Mouse (Mus musculus): ENCODE measurements around the gene Gramd1b.

Gramd1b gene

DNA sequence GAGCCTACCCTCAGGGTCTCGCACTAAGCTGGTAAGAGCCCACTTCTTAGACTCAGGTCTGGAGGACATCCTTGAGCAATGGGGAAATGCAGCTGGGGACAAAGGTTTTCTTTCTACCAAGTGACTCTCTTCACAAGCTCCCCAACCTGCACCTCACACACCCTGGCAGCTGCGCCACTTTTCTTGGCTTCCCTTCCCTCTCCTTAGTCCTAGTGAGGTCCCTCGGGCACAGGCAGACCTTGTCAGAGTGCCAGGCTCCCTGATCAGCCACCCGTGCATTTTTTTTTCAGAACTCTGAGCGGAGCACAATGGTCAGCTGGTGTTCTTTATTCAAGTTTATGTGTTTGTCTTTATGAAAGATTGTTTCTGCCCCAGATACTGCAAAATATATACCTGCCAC, 194.5 kb downstream of the Gramd1b start:
- DNase-seq (ENCODE audit: low read depth, low spot score) = no peak

DNA sequence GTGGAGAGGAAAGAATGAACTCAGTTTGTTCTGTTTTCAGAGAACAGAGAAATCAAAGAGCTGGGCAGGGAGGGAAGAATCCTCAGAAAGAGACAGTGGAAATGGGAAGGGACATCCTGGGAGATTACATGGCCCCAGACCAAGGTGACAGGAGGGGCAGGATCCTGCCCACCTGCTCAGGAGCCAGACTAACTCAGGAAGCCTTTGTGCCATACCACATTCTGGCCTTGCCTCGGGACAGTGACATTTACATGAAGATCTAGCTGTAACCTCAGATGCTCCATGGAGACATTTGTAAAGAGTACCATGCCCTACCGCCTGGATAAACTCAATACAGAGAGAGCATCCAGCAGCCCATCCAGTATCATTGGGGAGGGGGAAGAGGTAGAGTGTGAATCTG, 196.6 kb downstream of the Gramd1b start:
- DNase-seq (ENCODE audit: low read depth, low spot score) = no peak

DNA sequence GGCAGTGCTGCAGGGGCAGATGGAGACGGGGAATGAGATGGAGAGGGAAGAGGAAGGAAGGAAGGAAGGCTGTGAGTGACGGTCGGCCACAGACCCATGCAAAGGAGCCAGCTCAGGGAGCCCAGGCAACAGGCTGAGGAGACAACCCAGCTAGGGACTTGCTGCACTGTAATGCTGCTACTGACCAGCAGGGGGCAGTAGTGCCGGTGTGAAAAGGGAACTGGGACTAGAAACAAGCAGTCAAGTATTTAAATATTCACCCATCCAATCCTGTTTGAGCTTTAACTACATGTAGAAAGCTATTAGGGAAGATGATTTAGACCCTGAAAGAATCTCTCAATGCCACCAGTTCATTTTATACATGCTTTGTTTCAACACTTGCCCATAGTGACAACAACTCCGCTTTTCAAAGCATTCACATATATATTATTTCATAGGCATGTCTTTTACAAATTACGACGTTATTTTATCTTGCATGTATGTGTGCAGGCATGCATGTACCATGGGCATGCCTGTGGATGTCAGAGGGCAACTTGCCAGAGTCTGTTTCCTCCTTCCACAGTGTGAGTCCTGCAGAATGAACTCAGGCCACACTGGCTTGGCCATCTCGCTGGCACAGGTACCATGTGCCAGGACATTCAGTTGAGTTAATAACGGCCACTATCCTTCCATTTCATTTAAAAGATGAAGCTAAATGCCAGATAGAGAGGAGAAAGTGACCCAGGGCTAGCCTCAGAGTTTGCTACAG, 197.4 kb downstream of the Gramd1b start:
- peak; percentile 84 for DNase-seq (ENCODE audit: low read depth, low spot score)

DNA sequence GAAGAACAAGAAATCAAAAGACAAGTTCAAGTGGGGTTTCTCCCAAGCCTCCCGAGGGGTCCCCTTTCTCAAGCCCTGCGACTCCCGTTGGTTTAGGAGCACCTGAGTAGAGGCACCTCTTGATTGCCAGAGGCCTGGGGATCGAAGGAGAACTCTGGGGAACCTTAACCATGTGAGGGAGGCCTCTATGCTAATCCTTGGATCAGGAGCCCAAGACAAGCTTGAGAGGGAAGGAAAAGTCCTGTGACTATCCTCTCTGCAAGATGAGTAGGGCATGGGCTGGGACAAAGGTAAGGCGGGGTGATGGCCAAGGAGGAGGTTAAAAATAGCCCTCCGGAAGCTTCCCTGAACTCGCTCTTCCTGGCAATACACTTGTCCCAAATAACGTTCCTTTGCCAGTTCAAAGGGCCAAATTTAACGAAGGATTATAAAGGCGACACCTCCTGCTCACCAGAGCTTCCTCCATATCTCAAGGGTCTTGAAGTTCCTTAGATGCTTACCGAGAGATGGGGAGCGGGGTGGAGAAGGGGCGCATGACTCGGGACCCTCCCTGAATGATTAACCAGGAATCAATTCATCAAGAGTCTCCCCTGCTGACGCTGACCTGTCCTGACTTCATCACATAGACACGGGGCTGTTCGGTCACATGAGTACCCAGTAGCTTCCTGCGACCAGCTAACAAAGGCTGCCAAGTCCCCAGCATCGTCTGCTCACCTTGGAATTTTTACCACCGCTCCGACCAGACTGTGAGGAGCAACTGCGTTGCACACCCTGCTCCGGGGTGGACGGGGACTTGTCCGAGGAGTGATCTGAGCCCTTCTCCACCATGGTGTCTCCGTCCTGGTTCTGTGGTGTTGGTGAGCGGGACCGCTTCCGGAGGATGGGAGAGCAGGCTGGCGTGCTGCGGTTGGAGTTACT, 198.2 kb downstream of the Gramd1b start:
- DNase-seq (ENCODE audit: low read depth, low spot score) = no peak

DNA sequence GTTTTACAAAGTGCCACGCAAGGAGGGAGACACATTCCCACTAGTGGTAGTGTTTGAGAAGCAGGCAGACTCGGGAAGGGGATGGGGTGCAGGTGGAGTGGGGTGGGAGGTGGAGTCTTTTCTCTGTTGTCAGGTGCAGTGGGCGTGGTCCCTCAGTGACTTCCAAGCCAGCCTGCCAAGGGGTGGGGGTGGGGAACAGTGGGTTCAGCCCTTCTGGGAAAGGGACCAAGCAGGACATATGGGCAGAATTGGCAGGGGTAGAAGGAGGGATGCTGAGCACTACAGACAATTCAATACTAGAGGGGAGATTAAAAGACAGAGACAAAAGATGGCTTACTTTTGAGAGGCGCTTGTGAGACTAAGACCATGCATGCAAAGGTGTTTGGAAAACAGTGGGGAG, 198.9 kb downstream of the Gramd1b start:
- no peak for DNase-seq (ENCODE audit: low read depth, low spot score)

DNA sequence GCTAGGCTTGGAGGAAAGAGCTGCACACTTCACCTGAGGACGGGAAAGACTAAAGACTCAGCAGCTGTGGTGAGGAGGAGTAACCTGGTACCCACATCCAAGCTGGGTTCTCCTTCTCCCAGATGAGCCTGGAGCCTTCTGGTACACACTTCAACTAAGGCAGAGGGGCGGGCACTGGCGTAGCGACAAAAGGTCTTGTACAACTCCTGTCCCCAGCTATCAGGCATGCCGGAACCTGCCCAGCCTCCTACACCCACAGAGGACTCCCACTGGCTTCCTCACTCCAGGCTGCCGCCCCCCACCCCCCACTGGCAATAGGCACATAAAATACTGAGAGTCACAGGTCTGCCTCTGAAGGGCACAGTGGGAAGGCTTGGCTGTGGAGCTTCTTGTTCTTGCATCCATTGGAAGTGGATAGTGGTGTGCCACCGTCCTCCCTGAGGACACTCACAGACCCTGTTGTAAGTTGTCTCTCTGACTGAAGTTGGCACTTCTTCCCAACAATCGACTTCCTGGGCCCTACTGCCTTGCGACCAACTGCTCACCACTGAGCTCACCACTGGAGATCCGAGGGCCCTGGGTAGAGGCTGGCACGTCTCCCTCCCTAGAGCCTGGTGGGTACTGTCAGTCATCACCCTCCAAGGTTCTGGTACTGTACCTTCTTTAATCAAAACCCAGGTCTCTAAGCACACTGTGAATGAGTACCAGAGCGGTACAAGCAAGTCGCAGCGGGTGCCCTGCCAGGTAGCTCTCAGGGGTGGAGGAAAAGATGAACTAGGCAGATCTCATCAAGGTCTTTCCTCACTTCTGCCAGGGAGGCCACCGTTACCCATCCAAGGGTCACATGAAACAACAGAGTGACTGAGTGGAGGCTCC, 199.5 kb downstream of the Gramd1b start:
- no peak for DNase-seq (ENCODE audit: low read depth, low spot score)

DNA sequence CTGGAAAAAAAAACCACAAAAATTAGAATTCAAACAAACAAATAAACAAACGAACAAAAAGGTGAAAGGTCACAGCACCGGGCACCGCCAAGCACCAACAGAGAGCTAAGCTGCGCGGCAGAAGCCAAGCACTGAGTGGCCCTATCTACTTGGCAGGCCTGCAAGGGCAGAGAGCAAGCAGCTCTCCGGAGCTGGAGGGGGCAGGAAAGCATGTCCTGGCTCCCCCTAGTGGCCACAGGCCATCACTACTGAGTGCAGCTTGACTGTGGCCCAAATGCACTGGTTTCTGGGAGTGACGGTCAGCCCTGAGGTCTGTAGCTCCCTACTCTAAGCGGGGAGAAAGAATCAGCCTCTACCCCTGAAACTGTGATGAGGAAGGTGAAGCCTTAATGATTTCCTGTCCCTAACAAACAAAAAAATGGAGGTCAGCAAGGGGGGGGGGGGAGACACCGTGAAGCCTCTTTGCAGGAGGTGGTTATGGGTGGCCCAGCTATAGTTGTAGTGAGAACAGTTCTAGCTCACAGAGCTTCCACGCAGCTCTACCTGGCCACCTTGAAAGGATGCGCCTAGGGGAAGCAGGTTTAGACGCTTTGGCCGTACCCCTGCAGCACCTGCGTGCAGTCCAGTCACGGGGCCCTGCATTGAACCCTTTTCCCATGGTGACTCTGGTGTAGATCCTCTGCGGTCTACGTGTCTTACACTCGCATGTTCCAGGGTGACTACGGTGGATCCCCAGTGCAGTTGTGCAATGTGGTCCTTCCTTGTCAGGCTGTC, 200.4 kb downstream of the Gramd1b start:
- peak; percentile 86 for DNase-seq (ENCODE audit: low read depth, low spot score)

DNA sequence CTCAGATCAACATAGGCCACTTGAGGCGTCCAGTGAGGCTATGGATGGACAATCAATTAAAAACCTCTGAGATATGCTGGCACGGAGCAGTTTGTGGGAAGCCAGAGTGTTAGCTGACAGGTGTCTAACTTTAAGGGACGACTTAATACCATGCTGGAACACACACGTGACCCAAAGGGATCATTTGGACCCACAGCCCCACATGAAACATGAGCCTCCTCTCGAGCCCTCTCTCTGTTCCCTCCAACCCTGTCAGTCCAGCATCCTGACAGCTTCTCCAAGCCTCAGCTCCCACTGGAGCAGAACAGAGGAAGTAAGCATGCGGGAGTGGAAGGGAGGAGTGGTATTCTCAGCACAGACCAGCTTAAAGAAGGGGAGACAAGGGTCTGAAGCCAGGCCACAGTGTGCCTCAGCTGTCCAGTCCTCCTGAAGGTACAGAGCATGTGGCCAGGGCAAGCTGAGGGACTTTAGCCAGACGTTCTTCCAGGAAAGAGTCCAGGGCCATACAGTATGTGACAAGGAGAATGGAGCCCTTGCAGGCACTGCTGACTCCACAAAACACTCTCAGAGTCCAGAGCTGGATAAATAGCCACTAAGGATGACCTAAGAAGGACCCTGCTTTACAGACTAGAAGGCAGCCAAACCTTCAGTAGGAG, 204.8 kb downstream of the Gramd1b start:
- DNase-seq (ENCODE audit: low read depth, low spot score) = no peak

DNA sequence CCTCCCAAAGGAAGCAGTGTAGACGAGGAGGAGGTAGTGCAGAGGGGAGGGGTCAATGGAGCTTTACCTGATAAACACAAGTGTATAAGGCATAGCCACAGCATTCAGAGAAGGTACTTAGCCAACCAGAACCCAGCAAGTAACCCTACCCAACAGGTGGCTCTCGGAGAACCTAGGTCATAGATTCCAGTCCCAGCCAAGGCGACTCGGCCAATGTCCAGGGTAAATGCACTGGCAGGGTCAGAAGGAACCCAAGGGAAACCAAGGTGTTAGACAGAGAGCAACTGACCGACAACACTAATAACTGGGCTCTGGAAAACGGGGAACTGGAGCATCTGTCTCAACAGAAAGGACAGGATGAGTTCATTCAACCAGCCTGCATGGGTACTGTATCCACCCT, 206.4 kb downstream of the Gramd1b start:
- DNase-seq (ENCODE audit: low read depth, low spot score) = no peak

DNA sequence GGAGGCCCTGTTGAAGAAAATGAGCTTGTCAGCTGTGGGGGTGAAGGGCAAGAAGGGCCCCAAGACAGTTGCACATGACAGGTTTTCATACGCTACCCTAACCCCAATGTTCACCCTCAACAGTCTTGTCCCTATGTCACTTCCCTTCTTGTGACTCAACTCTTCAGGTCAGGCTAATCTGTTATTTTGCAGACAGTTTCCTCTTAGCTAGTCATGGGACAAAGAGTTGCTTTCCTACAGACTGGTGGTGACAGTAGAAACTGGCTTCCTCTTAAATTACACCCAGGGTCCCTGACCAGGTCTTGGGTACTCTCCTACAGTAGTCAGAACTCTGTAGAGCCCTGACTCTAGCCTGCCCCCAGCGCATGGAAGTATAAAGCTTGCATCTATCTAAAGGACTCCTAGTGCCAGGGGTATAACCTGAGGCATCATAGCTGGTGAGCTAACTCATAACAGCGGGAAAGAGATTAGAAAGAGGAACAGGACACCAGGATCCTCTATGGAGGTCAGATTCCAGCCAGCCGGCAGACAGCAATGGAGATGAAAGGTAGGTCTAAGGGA, 206.9 kb downstream of the Gramd1b start:
- no peak for DNase-seq (ENCODE audit: low read depth, low spot score)

DNA sequence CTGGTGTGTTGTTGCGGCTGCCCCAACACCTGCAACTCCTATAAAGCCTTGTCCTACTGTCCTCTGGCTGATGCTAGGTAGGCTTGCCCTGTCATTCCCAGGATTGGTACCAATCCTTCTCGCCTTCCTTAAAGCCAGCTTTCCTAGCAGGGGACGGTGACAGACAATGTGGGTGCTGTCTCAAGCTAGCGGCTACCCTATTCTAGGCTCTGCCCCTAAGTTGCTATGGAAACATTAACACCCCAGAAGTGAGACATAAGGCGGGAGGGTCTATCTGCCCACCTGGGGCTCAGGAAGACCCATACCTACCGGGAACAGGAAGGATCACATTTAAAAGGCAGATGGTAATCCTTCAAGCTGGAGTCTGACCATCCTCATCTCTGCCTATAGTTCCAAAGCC, 207.4 kb downstream of the Gramd1b start:
- DNase-seq (ENCODE audit: low read depth, low spot score) = no peak

DNA sequence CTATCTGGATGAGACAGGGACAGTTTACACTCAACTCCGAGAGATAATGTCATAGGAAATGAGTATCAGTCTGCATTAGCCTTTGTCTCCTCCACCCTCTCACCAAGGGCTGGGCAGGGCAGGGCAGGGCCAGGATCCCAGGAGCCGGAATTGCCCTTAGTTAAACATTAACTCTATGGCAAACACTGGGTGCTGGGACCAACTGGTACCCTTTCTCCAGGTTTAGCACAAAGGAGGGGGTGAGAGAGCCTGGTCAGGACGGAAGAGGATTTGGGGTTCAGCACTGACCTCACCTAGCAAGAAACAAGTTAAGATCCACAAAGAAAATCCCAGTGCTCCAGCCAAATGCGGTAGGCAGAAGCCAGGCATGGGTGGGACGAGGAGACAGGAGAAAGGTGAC, 208.0 kb downstream of the Gramd1b start:
- DNase-seq (ENCODE audit: low read depth, low spot score) = no peak

DNA sequence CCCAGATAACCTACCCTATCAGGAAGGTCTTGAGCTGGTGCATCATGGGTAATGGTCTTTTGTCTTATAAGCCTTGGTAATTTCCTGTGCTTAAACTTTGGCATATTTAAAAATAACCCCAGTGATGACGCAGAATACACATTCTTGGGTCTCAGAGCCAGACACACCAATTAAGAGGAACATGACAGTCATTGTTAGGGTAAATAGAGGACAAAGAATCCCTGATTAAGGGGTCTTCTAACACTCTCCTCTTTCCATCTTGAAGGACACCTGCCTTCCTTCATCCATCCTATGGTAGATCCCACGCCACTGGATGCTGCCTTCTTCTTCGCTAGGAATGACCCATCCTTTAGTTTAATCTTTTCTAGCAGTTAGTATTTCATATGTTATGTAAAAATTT, 208.8 kb downstream of the Gramd1b start:
- no peak for DNase-seq (ENCODE audit: low read depth, low spot score)

DNA sequence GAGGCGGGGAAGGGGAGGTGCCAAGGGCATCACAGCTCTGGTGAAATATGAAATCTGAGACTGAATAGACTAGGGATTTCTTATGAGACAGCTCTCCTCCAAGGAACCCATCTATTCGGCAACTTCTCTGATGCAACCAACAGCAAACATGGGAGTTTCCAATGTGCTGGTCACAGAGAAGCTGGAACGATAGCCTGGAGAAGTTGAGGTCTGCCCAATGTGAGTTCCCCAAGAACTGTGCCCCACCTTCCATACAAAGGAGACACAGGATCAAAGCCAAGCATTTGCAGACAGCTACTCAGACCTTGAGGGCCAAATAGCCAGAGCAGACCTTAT, 209.5 kb downstream of the Gramd1b start:
- no peak for DNase-seq (ENCODE audit: low read depth, low spot score)

DNA sequence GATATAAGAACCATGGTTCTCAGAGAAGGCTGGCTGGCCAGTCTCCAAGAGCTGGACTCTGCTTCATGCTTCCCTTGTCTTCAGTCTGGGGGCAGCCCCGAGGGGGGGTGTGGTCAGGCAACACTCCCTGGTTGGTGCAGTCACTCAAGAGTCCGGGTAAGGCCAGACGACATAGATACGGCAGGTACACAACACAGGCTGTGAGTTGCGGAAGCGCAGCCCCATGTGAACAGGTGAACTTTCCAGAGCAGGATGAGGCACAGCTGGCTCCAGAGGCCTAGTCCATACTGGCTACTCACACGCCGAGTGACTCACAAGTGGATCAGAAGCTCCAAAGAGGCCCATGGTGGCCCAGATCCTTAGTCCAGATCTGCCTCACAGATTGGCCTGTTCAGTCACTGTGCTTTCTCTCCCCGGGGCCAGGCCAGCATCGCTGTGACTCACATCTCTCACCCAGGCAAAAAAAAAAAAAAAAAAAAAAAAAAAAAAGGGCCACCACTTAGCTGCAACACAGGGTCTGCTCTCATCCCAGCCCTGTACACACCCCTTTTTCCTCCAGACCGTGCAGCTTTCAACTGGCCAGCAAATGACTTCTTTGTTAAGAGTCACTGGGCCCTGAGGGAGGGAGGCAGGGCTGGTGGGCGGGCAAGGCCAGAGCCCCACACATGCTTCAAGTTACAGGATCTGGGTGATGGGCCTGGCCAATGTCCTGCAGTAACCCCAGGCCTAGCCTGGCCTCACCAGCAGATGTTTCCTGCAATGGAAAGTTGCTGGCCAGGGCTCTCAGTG, 210.1 kb downstream of the Gramd1b start:
- no peak for DNase-seq (ENCODE audit: low read depth, low spot score)

DNA sequence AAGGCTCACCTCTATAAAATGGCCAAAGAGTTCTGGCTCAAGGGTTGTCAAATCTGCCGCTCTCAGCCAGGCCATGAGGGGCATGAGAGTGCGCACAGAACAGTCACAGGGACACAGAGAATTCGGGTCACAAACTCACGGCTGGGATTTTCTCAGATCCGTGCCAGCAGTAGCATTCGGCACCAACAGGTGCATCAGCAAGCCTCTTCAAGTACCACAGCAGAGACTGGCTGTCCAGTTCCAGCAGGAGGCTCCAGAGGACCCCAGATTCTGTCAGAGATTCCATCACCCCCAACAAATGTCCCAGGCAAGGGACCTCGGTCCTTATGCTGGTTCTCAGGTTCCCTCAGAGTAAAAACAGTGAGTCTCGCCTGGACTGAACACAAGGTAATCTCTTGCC, 210.8 kb downstream of the Gramd1b start:
- DNase-seq (ENCODE audit: low read depth, low spot score) = no peak

DNA sequence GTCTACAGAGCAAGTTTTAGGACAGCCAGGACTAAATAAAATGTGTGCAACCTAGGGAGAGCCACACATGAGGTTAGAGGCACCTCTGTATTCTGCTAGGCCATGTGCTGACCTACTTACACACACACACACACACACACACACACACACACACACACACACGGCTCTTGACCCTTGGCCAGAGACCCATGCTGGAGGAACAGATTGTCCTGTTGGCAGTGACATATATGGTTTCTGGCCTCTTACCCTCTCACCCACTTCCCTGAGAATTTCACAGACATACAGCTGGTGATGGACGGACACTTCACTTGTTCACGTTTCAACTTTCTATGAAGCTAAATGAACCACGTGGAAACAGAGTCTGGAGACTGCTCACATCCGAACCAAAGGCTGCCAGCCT, 212.4 kb downstream of the Gramd1b start:
- no peak for DNase-seq (ENCODE audit: low read depth, low spot score)

DNA sequence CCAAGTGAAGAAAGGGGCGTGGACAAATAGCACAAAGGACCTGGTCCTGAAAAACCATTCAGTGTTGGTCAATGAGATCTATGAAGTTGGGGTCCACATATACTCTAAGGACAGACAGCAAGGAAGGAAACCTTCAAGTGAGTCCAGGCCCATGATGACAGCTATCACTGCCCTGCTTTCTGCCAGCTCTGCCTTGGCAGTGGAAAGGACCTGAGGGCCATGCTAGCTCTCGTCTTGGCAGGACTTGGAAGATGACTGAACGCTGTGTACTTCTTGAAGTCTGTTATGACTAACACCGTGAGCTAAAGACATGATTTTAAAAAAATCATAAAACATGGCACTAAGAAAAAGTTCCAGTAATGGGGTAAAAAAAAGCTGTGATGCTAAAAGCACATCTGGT, 213.4 kb downstream of the Gramd1b start:
- DNase-seq (ENCODE audit: low read depth, low spot score) = no peak

DNA sequence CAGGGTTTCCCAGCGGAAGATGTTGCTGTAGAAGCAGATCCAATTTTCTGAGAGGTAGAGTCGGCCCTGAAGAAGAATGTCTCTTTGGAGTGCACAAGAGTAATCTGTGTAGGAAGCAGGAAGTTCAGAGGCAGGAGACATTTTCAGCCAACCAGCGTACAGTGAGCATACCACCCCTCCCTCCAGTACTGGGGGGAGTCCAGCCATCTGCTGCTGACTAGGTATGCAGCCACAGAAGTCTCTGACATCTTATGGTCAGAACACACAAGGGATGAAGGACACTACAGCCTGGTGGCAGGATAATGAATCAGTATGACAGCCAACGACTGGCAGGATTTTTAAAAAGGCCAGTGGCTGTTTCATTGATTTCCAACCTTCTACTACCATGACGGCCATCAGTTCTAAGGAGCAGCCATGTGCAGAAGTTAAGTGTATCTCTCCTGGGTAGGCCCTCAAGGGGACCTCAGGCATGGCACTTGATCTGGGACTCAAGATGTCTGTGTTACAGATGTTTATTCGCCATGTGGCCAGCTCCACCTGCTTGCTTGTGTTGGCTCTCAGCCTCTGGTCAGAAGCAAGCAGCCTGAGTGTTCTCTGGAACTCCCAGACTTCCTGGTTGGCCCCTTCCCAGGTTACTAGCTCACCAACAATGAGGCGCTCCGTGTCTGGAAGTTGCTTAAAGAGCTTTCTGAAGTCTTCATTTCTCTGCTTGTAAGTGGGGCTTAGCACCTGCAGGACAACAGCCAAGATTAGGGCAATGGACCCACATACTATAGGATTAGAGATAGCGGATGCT, 214.1 kb downstream of the Gramd1b start:
- DNase-seq (ENCODE audit: low read depth, low spot score) = no peak
